Mouse (Mus musculus): Measurements from ENCODE around the gene Apoc4. TPM values are rescaled to one million over a fixed set of nuclear protein-coding genes. Genes with fewer than 3 reads are reported as not detected.
"Not testable (repeated sequence)": the region's sequence is repeated elsewhere in the genome, so short reads cannot be mapped to it uniquely, and the experiment has no call there.

Gene Apoc4
- polyA plus RNA-seq, 3 experiments from 2014 or later = 1.0 to 1.4 TPM; not detected in 1

DNA sequence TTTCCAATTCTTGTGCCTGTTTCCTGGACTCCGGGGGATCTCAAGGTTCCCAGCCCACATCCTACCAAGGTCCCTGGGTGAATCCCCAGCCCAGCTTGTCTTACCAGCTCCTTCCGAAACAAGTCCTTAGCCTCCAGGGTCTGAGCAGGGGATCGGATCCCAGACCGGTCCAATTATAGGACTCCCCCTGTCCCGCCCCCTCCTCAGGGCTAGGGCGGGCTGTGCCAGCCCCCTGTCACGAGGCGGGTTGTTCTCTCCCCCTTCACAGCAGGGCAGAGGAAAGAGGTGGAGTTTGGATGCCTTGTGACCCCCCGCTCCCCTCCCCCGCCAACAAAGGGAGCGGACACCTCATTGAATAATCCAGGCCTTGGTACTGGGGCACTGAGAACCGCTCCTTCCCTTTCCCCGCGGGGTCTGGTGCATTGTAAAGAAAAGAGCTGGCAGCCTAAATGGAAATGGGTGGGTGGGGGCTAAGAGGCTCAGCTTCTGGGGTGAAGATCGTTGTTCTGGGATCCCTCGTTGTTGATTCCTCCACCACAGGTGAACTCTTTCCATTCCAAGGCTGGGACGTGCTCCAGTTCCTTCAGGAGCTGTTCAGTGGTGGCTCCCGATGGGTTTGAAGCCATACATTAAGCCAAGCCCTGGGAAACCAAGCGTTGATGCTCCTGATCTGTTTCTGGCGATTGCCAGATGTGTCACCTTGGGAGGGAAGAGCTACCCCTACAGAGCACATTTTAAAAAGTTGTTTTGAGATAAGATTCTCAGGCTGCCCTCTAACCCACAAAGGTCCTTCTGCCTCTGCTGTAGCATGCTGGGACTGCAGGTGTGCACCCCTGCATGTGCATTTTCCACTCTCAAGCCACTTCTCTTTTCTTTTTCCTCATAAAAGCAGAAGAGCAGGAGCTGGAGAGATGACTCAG is 17.9 kb upstream of the Apoc4 start, which contains the start of gene Apoe:
Gene Apoe (minus strand): TSS at position 282 of the 920 bp plus-strand sequence.
- ATAC-seq = no peak

DNA sequence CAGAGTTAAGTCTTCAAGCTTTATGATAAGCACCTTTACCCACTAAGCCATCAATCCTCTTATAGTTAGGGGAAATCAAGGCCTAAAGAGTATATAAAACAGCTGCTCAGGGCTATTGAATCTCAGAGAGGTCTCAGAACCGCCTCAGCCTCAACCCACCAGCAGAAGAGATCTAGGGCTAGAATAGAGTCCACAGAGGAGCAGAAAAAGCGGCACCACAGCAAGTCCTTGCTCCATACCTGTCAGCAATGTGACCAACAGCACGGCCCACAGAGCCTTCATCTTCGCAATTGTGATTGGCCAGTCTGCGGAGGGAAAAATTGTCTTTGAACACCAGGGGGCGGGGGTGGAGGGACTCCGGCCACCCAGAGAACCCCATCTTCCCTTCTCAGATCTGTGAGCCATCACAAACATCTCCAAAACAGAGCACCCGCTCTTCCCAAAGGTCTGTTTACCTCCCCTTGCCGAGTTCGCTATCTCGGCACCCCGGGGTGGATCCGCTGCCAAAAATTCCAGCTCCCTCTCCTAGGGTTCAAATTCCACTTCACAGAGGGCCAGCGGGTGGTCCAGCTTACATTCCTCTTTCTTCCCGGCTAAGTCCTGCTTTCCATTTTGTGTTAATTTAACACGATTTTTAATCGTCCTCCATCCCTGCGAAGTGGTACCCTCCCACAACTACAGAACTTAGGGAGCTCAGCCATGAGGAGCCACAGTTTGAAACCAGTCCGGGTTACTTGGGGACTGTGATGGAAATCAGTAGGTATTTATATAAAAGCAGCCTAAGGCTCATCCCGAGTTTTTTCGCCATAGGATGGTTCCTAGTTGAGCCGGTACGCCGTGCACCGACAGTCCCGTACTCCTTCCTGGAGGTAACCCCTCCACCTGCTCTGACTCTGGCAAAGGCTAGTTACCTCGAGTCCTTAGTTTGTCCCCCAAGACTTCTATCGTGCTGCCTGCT is 16.9 kb upstream of the Apoc4 start:
- no peak for ATAC-seq

DNA sequence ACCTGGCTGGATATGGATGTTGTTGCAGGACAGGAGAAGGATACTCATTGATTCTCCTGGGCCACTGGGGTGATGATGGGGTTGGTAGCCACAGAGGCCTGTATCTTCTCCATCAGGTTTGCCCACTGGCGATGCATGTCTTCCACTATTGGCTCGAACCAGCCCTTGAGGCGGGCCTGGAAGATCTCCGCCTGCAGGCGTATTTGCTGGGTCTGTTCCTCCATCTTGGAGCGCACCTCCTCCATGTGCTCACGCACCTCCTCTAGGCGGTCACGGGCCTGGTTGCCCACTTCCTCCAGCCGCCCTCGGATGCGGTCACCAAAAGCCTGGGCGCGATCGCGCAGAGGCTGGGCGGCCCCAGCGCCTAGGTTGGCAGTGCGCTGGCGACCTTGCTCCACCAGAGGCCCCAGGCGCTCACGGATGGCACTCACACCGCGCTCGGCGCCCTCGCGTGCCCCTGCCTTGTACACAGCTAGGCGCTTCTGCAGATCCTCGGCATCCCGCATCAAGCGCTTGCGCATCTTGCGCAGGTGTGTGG is 15.1 kb upstream of the Apoc4 start:
- ATAC-seq = no peak

DNA sequence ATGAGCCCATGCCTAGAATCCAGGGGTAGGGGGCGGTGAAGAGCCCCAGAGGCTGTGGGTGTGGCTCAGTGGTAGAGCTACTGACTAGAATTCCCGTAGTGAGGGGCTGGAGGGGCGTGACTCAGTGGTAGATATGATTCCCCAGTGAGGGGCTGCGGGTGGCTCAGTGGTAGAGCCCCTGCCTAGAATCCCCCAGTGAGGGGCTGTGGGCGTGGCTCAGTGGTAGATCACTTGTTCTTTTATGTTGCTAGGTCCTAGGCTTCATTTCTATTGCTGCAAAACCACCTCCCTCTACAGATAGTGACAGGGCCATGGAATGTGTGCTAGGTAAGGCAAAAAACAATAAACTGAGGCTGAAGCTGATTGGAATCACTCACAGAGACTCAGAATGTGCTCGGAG is 14.6 kb upstream of the Apoc4 start:
- ATAC-seq = no peak

DNA sequence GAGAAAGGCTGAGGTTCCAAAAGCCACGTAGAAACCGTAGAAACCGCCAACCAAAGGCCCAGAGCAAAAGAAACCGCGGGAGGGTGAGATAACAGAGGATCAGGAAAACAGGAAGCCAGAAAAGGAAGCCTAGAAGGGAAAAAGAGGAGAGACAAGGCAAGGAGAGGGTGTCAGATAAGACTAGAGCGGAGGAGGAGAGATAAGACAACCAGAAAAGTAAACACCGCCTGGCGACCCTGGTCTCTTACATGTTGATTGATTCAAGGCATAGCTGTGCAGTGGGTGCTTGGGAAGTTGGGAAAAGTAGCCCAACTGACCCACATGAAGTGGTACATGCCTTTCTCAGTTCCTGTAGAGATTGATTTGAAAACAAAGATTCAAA is 13.9 kb upstream of the Apoc4 start:
- ATAC-seq = no peak

DNA sequence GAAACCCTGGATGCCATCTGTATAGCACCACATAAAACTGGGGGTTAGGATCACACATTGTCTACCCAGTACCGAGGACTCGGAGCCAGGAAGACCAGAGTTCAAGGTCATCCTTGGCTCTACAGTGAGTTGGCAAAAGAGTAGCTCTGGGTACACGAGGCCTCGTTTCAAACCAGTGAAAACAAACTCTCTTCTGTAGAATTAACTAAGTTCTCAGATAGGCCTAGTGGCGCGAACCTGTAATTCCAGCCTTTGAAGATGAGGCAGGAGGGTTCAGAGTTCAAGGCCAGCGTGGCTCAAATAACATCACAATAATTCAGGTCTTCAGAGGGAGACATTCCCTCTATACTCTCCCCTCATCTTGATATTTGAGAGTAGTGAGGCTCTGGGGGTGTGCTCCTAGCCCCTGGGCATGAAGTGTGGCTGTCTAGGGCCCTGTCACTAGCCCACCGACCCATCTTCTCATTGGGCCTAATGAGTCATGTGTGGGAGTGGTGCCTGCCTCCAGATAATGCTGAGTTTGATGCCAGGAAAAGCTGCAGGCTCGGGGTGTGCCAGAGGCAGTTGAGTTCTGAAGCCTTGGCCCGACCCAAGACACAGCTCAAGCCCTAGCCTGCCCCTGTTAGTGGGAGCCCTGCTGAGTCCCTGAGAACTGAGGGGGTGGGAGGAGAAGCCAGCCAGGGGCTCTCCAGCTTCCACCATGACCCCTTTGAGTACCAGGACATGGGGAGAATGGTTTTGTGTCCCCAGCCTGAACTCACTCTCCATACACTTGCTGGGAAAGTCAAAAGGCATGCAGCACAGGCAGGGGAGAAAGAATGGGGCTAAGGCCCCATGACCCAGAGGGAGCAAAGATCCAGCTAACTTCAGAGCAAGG is 13.3 kb upstream of the Apoc4 start:
- ATAC-seq = no peak

DNA sequence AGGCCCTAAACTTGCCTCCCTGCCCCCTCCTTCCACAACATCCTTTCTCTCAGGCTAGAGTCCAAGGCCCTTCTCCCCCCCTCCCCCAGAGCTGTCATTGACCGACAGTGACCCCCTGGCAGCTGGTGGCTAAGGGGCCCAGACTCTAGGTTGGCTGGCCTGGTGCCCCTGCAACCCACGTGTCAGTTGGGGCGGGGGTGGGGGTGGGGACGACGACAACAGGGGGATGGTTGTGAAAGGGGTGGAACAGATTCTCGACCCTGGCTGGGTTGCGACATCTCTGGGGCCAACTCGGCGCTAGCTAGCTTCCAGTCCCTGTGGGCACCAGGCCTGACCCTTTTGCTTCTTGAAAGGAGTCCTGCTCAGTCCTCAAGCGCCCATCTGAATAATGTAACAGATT is 12.1 kb upstream of the Apoc4 start:
- no peak for ATAC-seq

DNA sequence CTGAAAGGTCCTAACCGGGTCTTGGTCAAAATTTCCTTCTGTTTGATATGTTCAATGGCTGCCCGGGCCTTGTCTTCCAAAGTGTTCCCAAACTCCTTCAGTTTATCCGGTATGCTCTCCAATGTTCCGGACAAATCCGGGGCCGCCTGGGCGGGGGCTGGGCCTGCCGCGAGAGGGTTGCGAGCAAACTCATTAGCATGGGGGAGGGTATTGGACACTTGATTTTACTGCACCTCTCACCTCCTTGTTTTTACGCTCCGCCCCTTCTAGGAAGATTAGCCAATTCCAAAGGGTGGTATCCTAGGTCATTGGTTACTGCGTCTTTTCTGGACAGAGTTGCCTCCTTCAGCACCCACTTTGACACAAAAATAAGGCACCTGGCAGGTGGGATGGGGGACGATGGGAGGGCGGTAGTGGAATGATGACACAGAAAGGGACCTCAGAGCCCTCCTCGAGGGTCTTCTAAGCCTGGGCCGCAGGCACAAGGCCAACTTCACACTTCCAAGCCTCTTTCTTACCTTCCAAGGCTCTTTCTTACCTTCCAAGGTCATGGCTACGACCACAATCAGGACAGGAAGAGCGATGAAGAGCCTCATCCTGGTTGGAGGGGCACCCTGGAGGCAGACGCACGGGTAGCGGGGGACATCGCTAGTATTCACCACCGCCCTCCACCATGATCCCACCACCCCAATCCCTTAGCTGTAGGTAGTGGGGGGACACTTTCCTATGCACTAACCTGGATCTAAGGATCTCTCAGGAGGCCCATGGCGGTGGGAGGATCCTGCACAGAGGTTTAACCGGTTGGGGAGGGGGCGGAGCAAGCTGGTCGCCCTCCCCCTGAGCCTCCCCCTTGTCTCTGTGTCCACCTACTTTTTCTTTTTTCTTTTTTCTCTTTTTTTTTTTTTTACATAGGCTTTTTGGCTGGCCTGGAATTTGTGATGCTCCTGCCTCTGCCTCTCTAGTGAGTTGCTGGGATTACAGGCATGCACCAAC is 10.9 kb upstream of the Apoc4 start, which contains the start of gene Apoc1:
Gene Apoc1 (minus strand): TSS at position 788 of the 993 bp plus-strand sequence.
- ATAC-seq = no peak

DNA sequence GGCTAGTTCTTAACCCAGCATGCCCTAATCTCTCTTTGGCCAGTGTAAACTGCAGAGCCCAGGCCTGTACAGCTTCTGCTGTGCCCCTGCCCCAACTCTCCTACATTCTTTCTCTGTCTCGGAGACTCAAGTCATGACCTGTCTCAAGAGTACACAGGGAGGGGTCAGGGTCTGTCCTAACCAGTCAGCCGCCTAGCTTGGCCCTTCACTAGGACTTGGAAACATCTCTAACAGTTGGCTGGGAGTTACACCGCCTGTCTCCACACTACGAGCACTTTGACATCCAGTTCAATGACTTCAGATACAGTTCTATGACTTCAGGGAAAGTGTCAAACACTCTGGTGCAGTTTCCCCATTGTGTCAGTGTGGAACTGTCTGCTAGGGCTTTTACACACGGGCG is 10.2 kb upstream of the Apoc4 start:
- no peak for ATAC-seq

DNA sequence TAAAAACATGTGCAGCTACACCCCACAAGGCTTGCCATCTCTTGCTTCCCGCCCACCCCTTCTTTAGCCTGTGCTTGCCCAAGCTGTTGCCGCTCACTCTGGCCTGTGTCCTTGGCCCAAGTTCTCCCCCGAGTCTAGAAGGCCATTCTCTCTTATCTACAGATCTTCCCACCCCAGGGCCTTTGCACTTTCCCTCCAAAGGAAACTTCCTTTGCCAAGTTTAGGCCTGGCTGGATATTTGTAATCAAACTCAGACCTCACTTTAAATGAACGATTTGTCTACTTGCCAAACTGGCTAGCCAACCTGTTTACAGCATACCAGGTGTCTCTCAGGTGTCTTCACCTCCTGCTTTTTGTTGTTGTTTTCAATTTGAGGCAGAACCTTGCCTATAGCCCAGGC is 9.6 kb upstream of the Apoc4 start:
- ATAC-seq = no peak

DNA sequence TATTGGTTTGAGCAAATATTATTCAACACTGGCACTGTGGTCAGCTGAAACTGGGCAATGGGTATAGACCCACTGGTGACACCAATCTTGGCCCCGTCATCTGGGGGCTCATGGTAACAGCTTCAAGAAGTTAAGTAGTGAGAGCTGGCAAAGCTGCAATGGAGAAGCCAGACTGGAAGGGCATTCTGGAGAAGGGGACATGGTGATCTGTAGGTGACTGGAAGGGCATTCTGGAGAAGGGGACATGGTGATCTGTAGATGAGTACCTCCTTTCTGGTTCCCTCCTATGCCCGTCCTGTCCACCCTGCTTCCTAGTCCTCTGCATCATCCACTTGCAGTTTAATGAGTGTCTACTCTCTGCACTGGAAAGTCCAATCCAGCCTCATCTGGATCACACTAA is 7.3 kb upstream of the Apoc4 start:
- no peak for ATAC-seq

DNA sequence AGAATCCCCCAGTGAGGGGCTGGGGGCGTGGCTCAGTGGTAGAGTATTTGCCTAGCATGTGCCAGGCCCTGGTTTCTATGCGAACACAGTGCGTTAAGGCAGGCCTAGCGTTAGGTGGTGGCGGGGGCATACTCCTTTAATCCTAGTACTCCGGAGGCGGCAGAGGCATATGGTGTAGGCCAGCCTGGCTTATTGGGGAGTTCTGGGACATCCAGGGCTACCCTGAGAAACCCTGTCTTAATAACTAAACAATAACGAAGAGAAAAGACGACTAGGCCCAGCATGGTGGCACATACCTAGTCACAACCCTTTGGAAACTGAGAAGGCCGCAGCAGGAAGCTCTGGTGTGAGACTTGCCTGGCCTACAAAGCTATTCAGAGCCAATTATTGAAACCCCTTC is 6.8 kb upstream of the Apoc4 start:
- no peak for ATAC-seq

DNA sequence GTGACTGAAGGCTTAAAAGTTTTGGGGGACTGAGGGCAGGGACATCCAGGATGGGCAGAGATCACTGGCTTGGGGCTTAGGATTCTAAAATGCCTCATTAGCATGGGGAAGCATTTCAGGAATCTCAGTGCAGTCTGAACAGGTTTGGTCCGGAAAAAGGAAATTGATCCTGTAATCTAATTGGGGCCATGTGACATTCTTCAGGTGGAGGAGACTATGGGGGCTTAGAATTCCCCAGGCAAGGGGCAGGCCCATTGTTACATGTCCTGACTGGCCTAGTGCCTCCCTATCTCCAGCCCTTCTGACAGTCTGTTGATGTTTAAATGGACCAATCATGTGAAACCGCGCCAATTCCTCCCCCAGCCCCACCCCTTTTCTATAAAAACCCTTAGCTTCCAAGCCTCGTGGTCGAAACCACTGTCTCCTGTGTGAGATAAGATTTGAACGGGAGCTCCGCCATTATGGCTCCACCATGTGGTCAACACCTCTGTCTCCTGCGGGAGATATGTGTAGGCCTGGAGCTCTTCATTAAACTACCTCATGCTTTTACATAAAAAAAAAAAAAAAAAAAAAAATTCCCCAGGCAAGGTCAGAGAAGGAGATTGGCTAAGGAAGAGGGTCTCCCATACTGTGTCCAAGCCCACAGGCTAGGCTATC is 5.8 kb upstream of the Apoc4 start:
- not testable (repeated sequence) for ATAC-seq

DNA sequence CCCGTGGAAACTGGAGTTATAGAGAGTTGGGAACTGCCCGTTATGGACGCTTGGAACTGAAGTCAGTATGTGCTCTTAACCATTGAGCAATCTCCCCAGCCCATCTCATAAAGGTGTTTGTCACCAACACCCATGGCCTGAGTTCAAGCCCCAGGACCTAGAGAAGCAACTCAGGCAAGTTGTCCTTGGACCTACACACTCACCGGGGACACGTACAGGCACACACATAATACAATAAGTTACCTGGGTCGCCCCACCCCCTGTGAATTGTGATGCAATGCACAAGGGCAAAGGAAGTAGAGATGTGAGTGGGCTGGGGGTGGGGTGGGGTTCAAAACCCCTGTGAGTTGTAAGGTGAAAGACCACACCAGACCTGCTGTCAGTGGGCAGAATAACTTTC is 5.2 kb upstream of the Apoc4 start:
- no peak for ATAC-seq

DNA sequence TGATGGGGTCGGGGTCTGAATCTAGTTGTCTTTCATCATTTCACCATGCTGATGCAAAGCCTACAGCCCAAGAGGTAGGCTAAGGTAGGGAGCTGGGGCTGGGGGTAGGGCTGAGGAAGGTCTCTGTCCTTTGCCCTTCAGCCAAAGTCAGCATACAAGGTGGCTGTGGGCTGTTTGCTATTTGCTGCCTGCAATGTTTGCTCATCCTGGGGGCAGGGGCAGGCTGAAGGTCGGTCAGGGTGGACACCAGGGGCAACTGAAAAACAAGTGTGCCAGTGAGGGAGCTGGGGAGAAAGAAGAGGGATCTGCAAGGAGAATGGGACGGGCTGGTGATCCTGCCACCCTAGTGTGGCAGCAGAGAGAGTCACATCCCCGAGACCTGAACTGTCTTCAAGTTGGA is 4.1 kb upstream of the Apoc4 start:
- ATAC-seq = no peak

DNA sequence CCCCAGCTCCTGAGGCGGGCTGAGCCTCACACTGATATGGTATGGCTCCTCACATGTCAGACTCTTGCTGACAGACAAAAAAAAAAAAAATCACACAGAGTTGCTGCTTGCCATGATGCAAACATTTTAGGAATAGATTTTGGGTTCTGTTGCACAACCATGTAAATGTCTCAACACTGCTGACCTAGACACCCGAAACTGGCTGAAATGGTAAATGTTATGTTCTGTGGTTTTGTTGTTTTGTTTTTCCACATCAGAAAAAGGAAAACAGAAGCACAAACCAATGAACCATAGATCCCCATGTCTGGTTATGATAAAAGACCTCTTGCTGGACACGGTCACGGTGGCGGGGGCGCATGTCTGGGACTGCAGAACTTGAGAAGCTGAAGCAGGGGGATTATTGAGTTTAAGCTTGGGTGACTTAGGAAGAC is 2.5 kb upstream of the Apoc4 start:
- ATAC-seq = no peak

DNA sequence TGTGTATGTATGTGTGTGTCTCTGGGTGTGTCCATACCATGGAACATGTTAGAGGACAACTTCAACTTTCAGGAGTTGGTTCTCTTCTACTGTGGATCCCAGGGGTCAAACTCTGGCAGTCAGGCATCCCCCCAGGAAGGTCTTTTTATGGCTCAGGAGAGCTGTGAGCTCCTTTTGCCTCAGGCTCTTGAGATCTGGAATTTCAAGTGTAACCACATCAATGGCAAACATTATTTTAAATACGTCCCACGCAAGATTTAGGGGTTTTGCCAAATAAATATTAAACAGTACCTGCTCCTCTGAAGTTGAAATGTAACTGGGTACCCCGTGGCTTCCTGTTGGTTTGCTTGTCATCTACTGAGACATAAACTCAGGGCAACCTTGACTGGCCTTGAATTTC is 1.7 kb upstream of the Apoc4 start:
- ATAC-seq = no peak

DNA sequence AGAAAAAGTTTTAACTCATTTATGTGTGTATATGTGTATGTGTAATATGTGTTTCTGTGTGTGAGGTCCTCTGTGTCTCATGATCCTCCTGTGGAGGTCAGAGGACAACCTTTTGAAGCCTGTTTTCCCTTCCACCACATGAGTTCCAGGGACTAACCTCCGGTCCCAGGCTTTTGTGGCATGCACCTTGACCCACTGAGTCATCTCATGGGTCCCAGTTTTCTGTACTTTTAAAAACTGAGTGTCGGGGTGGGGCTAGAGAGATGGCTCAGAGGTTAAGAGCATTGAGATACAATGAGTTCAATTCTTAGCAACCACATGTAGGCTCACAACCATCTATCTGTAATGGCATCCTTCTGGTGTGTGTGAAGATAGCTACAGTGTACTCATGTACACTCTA is 577 bp downstream of the Apoc4 start:
- ATAC-seq = no peak

DNA sequence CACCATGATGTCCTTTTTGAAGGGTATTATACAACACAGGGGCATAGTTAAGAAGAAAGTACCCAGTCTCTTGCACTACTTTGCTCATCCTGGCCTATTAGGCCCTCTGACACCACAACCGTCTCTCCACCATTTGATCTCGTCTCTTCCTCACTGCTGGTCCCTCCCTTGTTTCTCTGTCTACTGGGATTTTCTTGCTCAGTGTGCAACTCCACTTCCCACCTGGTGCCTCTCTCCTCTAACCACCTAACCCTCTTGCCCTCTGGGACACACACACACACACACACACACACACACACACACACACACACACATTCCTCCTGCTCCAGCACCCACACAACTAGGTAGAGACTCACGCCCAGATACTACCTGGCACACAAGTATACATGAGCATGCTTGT is 2.4 kb downstream of the Apoc4 start:
- no peak for ATAC-seq

DNA sequence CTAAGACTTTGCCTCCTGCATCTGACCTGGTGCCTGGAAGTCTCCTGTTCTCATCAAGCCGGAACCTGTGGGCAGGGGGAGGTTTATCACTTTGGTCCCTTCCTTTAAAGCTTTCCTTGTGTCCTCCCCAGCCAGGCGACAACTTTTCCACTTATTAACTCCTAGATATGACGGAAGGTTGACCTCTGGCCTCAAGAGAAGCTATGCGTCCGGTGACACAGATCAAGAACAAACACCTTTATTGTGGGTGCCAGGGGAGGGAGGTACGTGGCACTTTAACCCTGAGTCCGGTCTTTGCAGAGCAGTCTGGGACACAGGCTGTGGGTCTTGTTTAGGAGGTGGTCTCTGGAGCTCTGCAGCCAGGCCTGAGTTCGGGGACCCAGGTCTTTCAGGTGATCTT is 3.4 kb downstream of the Apoc4 start, which contains the start of gene Apoc2:
Gene Apoc2 (minus strand): TSS at position 70 of the 400 bp plus-strand sequence.
- ATAC-seq = no peak
